Mouse (Mus musculus) neural tube, embryonic 11.5 days (tissue): ENCODE measurements around the gene Grcc10. TPM values are rescaled to one million over a fixed set of nuclear protein-coding genes. Genes with fewer than 3 reads are reported as not detected.
A peak's percentile ranks its signal among the peaks of the same experiment; 100 is the strongest.

Experiments used
- microRNA counts: library from miRNA; unstranded; fragments of <30 nt; microRNA quantifications from one replicate; lab custom pipeline; 2015
- microRNA-seq: library from miRNA; unstranded; fragments of <30 nt; microRNA quantifications from one replicate; pipeline ENCODE4, GENCODE M21; 2016
- polyA plus RNA-seq: library from polyadenylated mRNA; unstranded; fragments of >200 nt; fragmentation: Nextera tagmentation; extraction: Ambion mirVana; gene quantifications from 2 replicates; pipeline ENCODE4 v1.2.1, GENCODE M21; 2014

Grcc10 gene
- polyA plus RNA-seq, 1 experiment from 2014 or later = 456 TPM

MicroRNAs encoded within 50 kb of the gene (microRNA counts, 519-probe panel; counts per million panel counts)
- 171 counts per million, percentile 57 among the panel's probes with 10 or more counts for microRNA mmu-miR-141 (lab: Ali Mortazavi, UCI)
- microRNA mmu-miR-200c (lab: Ali Mortazavi, UCI) = 2,784 counts per million, percentile 62 among the panel's probes with 10 or more counts

Small RNA genes lying within 50 kb of the gene (microRNA-seq; reads per million reads assigned to microRNA genes)
- gene Mir141 (47.1 reads per million, percentile 40 among the genes with 10 or more reads in this experiment), gene Mir200c (250 reads per million, percentile 62 among the genes with 10 or more reads in this experiment)

Other genes with a start within 250 kb of the Grcc10 start
- gene C1rl, start 248.3 kb downstream of the Grcc10 start, polyA plus RNA-seq = 0.12 and 0.17 TPM in 2 replicates
- gene C1ra, start 229.0 kb downstream of the Grcc10 start, polyA plus RNA-seq = 0.12 TPM in 1 of 2 replicates, not detected in the other
- gene C1s1, start 199.0 kb downstream of the Grcc10 start, polyA plus RNA-seq = 0.28 and 0.73 TPM in 2 replicates
- gene C1rb, start 171.1 kb downstream of the Grcc10 start, polyA plus RNA-seq = not detected in 2 replicates
- not detected in 2 replicates for gene C1s2, start 105.3 kb downstream of the Grcc10 start, polyA plus RNA-seq
- 37.3 and 42.2 TPM in 2 replicates for gene Lpcat3, start 78.3 kb downstream of the Grcc10 start, polyA plus RNA-seq
- gene Emg1, start 29.2 kb downstream of the Grcc10 start, polyA plus RNA-seq = 202 and 204 TPM in 2 replicates
- gene Phb2, start 29.0 kb downstream of the Grcc10 start, polyA plus RNA-seq = 362 and 370 TPM in 2 replicates
- 6.9 and 8.0 TPM in 2 replicates for gene Ptpn6, start 2.7 kb downstream of the Grcc10 start, polyA plus RNA-seq
- gene Gm45234, start 14.6 kb upstream of the Grcc10 start, polyA plus RNA-seq = not detected in 2 replicates
- 11.8 and 12.1 TPM in 2 replicates for gene Atn1, start 15.2 kb upstream of the Grcc10 start, polyA plus RNA-seq
- 8.5 and 9.8 TPM in 2 replicates for gene Eno2, start 28.3 kb upstream of the Grcc10 start, polyA plus RNA-seq
- 0.27 and 1.4 TPM in 2 replicates for gene Lrrc23, start 38.4 kb upstream of the Grcc10 start, polyA plus RNA-seq
- gene Spsb2, start 67.3 kb upstream of the Grcc10 start, polyA plus RNA-seq = 6.3 and 6.9 TPM in 2 replicates
- gene Tpi1, start 72.9 kb upstream of the Grcc10 start, polyA plus RNA-seq = 622 and 634 TPM in 2 replicates
- 162 and 174 TPM in 2 replicates for gene Usp5, start 88.1 kb upstream of the Grcc10 start, polyA plus RNA-seq
- gene Cdca3, start 88.2 kb upstream of the Grcc10 start, polyA plus RNA-seq = 190 and 195 TPM in 2 replicates
- 0.22 and 0.29 TPM in 2 replicates for gene Gnb3, start 98.9 kb upstream of the Grcc10 start, polyA plus RNA-seq
- gene P3h3, start 116.4 kb upstream of the Grcc10 start, polyA plus RNA-seq = 14.6 and 16.9 TPM in 2 replicates
- gene Gpr162, start 122.6 kb upstream of the Grcc10 start, polyA plus RNA-seq = 2.3 TPM in 2 replicates
- 0.07 TPM in 1 of 2 replicates, not detected in the other for gene Cd4, start 146.8 kb upstream of the Grcc10 start, polyA plus RNA-seq
- 1.4 and 1.7 TPM in 2 replicates for gene Lag3, start 170.3 kb upstream of the Grcc10 start, polyA plus RNA-seq
- gene Ptms, start 178.7 kb upstream of the Grcc10 start, polyA plus RNA-seq = 345 and 381 TPM in 2 replicates
- 468 and 513 TPM in 2 replicates for gene Mlf2, start 190.0 kb upstream of the Grcc10 start, polyA plus RNA-seq
- 110 and 118 TPM in 2 replicates for gene Cops7a, start 224.2 kb upstream of the Grcc10 start, polyA plus RNA-seq